Mouse (Mus musculus) embryo, embryonic 10.5 days (tissue): ENCODE measurements around the gene Per1.

Experiments used
- DNase-seq: peaks from one replicate; pipeline ENCODE4 v3.0.0-alpha.2; 2015; ENCODE audit warnings: low spot score

Per1 gene

GRCm38 (mm10) chr11:69133923-69134621 lies 39.1 kb downstream of the Per1 start:
- DNase-seq, result peak; percentile 68

GRCm38 (mm10) chr11:69134622-69134968 lies 39.6 kb downstream of the Per1 start:
- no peak for DNase-seq

GRCm38 (mm10) chr11:69135361-69135760 lies 40.3 kb downstream of the Per1 start:
- no peak for DNase-seq

GRCm38 (mm10) chr11:69147546-69147945 lies 52.5 kb downstream of the Per1 start:
- DNase-seq, result no peak

- DNase-seq, result no peak
These were observed 53.5 kb downstream of the Per1 start for GRCm38 (mm10) chr11:69148451-69148960.

- DNase-seq, result no peak
These were observed 54.7 kb downstream of the Per1 start for GRCm38 (mm10) chr11:69149728-69150127.

- peak; percentile 84 for DNase-seq
These were observed 55.4 kb downstream of the Per1 start for GRCm38 (mm10) chr11:69150444-69150843.

- no peak for DNase-seq
These were observed 56.0 kb downstream of the Per1 start for GRCm38 (mm10) chr11:69151004-69151403.

GRCm38 (mm10) chr11:69153831-69154230 lies 58.8 kb downstream of the Per1 start:
- no peak for DNase-seq

GRCm38 (mm10) chr11:69155351-69155750 lies 60.3 kb downstream of the Per1 start:
- DNase-seq, result no peak

GRCm38 (mm10) chr11:69156800-69157199 lies 61.8 kb downstream of the Per1 start, which contains the start of gene Alox12b:
Alox12b (plus strand) TSS chr11:69156989.
- DNase-seq, result peak; percentile 63
